Mouse (Mus musculus) right cerebral cortex, postnatal 25 days (tissue): Measurements from ENCODE around the gene 1500009L16Rik.

Source experiments
- DNase-seq: peaks from one replicate; pipeline ENCODE4 v3.0.0; 2022

1500009L16Rik gene

GRCm38 (mm10) chr10:83722579-83723031, at the start of gene 1500009L16Rik:
Gene 1500009L16Rik, plus strand, starts transcription at chr10:83722865.
- peak; percentile 61 for DNase-seq

- DNase-seq: no peak
Measured at GRCm38 (mm10) chr10:83681334-83681733, 41.3 kb upstream of the 1500009L16Rik start.

DNA sequence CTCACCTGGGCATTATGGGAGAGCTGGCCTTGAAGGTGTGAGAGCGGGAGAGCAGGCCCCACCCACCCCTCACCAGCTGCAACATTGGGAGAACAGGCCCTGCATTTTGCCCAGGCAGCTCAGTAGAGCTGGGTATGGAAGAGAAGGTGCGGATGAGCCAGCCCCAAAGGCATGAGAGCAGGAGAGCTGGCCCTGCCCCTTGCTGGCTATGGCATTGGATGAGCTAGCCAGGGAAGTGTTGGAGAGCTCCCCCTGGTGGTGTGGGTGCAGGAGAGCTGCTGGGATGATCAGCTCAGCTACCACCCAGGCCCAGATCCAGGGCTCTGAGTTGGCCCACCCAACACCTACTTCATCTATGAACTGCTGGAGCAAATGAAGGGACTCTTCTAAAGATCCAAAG, 34.5 kb upstream of the 1500009L16Rik start:
- DNase-seq: no peak

DNA sequence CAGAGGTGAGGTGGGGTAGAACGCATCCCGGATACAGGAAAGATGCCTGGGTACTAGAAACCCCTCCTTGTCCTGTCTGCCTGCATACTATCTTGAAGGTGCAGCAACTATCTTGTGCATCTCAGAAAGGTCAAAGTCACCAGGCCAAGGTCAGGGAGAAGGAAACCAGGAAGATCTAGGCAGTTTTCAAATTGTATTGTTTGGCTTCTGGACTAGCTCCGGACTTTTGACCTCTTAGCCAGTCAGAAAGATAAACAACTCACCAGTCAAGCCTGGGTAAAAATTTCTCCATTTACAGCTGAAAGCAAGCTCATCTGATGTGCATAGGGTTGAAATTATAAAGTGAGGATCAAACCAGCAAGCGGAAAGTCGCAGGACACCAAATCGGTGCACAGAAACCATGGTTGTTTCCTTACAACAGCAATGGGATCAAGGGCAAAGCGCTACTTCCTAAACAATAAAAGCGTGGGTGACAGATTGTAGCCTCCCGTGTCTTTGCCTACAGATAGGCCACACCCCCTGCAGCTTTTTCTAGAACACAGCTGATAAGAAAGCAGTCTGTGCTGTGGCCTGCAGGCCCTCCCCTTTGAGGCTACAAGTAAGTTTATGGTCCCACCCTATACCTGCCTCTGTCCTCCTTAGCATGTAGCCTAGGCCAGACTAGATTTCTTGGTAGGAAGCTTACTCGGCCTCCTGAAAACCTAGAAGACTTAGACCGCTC, 30.3 kb upstream of the 1500009L16Rik start:
- no peak for DNase-seq

GRCm38 (mm10) chr10:83696226-83696625, 26.4 kb upstream of the 1500009L16Rik start:
- DNase-seq: no peak

DNA sequence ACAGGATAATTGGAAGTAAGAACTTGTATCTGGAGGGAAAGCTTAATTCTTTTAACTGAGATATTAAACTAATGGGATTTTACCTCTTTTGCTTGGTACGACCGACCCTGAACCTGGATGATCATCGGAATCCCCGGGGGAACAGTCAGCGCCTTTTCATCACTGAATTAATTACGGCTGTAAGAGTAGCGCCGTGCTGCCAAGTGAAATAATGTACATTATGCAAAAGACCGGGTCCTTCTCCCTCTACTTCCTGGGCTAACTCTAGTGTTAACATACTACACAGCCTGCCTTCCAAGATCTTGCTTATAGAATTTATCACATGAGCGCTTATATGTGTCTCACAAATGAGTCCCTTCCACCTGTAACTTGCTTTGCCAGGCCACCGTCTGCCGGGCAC, 16.0 kb upstream of the 1500009L16Rik start:
- DNase-seq: no peak

GRCm38 (mm10) chr10:83709920-83710319, 12.7 kb upstream of the 1500009L16Rik start:
- DNase-seq: no peak

DNA sequence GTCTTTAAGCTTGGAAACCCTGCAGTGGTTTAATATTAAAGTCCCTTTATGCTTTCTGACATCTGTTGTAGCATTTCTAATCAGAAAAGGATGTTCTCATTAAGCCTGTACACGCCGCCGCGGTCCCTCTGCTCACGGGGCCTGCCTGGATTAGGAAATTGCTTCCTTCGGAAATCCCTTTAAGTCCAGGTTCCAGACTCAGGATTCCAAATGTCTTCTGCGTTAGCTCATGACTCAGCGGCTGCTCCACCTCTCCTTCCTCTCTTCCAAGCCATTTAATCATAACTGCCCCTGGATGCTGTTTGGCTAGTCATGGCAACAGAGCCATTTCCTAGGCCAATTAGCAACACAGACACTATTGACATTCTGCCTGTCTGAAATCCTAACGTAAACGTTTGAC, 10.9 kb upstream of the 1500009L16Rik start:
- no peak for DNase-seq

DNA sequence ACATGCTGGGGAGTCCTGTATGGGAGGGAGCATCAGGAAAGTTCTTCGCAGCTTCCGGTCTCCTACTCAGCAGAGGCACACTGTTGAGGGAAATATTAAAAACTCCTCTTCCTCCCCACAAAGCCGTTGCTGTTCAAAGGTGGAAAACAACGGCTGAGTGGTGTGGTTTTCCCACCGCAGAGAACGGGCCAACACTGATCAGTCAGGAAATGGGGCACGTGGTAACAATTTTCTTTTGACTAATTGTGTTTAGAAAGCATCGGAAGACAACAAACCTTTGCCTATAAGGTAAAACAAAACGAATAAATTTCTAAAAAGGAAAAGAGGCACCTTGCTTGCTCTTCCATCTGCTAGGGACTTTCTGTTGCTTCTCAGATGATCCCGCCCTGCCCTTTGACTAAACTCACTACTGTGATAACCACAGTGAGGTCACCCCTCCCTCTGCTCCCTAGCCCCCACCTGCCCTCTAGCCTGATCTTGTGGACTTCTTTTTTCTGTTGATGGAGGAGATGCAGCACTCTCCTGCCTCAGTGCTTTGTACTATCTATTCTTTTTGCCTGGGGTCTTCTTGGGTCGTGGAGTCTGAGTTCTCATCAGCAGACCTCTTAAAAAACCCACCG, 3.7 kb upstream of the 1500009L16Rik start:
- DNase-seq: no peak

GRCm38 (mm10) chr10:83723055-83723454, 390 bp downstream of the 1500009L16Rik start:
- peak; percentile 31 for DNase-seq

DNA sequence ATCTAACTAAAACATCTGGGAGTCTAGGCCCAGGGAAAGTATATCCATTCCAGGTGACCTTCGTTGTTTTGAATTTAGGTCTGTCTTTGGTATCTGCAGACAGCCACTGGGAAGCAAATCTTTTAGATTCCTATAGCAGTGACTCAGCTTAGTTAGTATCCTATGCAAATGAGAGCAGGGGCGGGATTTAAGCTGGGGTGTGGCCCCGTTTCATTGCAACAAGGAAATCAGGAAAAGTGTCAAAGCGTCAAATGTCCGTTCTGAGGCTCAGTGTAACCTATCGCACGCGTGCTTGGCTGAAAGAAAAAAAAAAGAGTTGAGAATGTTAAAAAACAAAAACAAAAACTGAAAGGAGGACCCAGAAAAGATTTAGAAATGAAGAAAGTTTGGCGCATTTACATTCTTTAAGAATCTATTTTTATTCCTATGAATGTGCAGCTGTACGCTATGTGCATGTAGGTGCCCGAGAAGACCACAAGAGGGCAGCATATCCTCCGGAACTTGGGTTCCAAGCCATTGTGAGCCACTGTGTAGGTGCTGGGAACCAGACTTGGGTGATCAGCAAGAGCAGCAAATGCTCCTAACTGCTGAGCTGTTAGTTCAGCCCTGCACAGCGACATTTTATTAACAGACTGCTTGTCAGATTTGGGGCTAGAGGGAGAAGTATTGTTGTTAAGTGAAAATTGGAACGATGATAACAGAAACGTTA, 1.8 kb downstream of the 1500009L16Rik start:
- no peak for DNase-seq

GRCm38 (mm10) chr10:83726164-83726563, 3.5 kb downstream of the 1500009L16Rik start:
- DNase-seq: no peak

- no peak for DNase-seq
Measured at GRCm38 (mm10) chr10:83727846-83728245, 5.2 kb downstream of the 1500009L16Rik start.

DNA sequence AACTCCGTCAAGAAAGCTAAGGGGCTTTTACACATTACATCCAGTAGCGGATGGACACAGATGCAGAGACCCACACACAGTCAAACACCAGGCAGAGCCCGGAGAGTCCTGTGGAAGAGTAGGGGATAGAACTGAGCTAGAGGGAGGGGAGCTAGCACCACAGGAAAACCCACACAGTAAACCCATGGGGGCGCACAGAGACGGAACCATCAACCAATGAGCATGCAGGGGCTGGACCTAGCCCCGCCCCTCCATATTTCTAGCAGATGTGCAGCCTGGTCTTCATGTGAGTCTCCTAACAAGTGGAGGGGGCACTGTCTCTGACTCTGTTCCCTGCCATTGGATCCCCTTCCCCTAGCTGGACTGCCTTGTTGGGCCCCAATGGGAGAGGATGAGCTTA, 5.9 kb downstream of the 1500009L16Rik start:
- DNase-seq: no peak

DNA sequence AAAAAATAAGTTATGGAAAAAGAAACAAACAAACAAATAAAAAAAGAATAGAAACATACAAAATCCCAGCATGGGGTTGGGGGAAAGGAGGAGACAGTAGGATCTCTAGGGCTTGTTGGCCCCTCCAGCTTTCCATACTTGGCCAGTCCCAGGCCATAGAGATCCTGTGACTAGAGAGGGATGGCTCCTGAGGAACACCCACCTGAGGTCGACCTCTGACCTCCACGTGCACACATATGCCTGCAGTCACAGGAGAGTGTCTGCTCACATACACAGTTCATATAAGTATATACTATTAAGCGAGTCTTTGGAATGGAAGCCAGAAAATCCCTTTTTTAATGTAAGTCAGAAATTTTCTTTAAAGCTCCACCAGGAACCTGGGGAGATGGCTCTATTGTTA, 6.4 kb downstream of the 1500009L16Rik start:
- no peak for DNase-seq

- peak; percentile 76 for DNase-seq
Measured at GRCm38 (mm10) chr10:83729492-83729891, 6.8 kb downstream of the 1500009L16Rik start.

GRCm38 (mm10) chr10:83733725-83734124, 11.1 kb downstream of the 1500009L16Rik start:
- DNase-seq: no peak

- no peak for DNase-seq
Measured at GRCm38 (mm10) chr10:83738996-83739655, 16.5 kb downstream of the 1500009L16Rik start.

DNA sequence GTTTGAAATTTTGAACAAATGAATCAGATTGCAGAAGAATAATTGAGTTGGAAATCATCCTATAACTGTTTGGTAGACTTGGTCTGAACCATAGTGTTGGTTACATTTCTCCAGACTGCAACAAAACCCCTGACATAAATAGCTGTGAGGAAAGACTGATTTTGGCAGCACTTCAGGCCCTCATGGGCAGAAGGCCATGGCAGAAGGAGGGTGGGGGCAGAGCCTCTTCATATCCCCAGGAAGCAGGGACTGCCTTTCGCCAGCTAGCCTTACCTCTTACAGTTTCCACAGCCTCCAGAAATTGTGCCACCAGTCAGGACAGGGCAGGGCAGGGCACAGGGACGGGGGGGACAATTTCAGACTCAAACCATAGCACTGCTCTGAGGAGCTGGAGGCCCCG, 22.0 kb downstream of the 1500009L16Rik start:
- DNase-seq: no peak

GRCm38 (mm10) chr10:83753056-83753455, 30.4 kb downstream of the 1500009L16Rik start:
- no peak for DNase-seq

- no peak for DNase-seq
Measured at GRCm38 (mm10) chr10:83757343-83757962, 34.8 kb downstream of the 1500009L16Rik start.

- DNase-seq: no peak
Measured at GRCm38 (mm10) chr10:83758732-83759131, 36.1 kb downstream of the 1500009L16Rik start.

- DNase-seq: no peak
Measured at GRCm38 (mm10) chr10:83760535-83760934, 37.9 kb downstream of the 1500009L16Rik start.
